In genomic region chr8:82685966-82686365, GRCm38 (mm10) we compare ENCODE assay signal across 25 mouse cellular contexts.
DNase-seq lines count a peak whose midpoint lies in the region; ATAC-seq lines count a peak whose summit lies in the region.
"Had no signal": no experiment of that assay in that cellular context is flagged by ENCODE, and none has a peak within 500 bp of the region (broad histone marks: within the 10 kb centered on the region; RNA-seq: fewer than 3 reads in every experiment).

No protein-coding gene starts in this region.

- intact Hi-C loops in heart, postnatal 25 days (cut with DNase I), result loop anchor here (5.0 kb wide), 1 partner anchor 284 kb away; the partner anchor contains the start of gene Il15

- peak; percentile 48 to 72 for DNase-seq in heart, adult 18-20 months
- DNase-seq in heart, postnatal 25 days (ENCODE audit: low spot score), result no peak
- peak; percentile 17 for DNase-seq in gastrocnemius, postnatal 25 days
- peak; percentile 53 to 59 for DNase-seq in kidney, postnatal 4 days
- DNase-seq: adrenal gland, postnatal 25 days; cerebellum, adult 8-10 months; cerebellum, postnatal 36 days; embryo, embryonic 11 days; lung, adult 18-20 months; lung, postnatal 10 days; retina, postnatal 1 day; right cerebral cortex, postnatal 25 days; thymus, adult 18-20 months; thymus, postnatal 36 days had no signal

- H3K4me2 ChIP-seq in kidney, embryonic 16.5 days (replicated peaks; ENCODE audit: low read depth, low read length), result no peak overlapping the region
- H3K4me2 ChIP-seq in kidney, embryonic 15.5 days, result no peak overlapping the region
- no peak overlapping the region for H3K4me2 ChIP-seq in intestine, embryonic 15.5 days (replicated peaks)
- H3K4me2 ChIP-seq: embryonic facial prominence, embryonic 15.5 days; limb, embryonic 13.5 days; liver, embryonic 12.5 days; neural tube, embryonic 13.5 days had no signal

- no peaks in the 10 kb centered on the region for H3K36me3 ChIP-seq in kidney, embryonic 16.5 days (ENCODE audit: insufficient read depth, low read length)
- no peaks in the 10 kb centered on the region for H3K36me3 ChIP-seq in kidney, embryonic 15.5 days
- H3K36me3 ChIP-seq in intestine, embryonic 15.5 days, result no peaks in the 10 kb centered on the region
- H3K36me3 ChIP-seq: embryonic facial prominence, embryonic 15.5 days; limb, embryonic 13.5 days; liver, embryonic 12.5 days; midbrain, embryonic 10.5 days; neural tube, embryonic 13.5 days had no signal

- H3K27me3 ChIP-seq in kidney, embryonic 16.5 days (ENCODE audit: insufficient read depth, low read length), result no peaks in the 10 kb centered on the region
- H3K27me3 ChIP-seq in kidney, embryonic 15.5 days, result no peaks in the 10 kb centered on the region
- no peaks in the 10 kb centered on the region for H3K27me3 ChIP-seq in intestine, embryonic 15.5 days (replicated peaks)
- H3K27me3 ChIP-seq: embryonic facial prominence, embryonic 15.5 days; liver, embryonic 12.5 days; neural tube, embryonic 13.5 days had no signal

- 73% methylated on average over 3 of the region's 3 CpGs for WGBS in kidney, embryonic 16.5 days
- 58% methylated on average over 3 of the region's 3 CpGs for WGBS in kidney, embryonic 15.5 days
- WGBS in intestine, embryonic 15.5 days, result 55% methylated on average over 3 of the region's 3 CpGs

- no peak overlapping the region for H3K27ac ChIP-seq in kidney, embryonic 16.5 days (ENCODE audit: low read length)
- H3K27ac ChIP-seq in kidney, embryonic 15.5 days, result no peak overlapping the region
- H3K27ac ChIP-seq in intestine, embryonic 15.5 days, result no peak overlapping the region
- H3K27ac ChIP-seq: embryonic facial prominence, embryonic 15.5 days; limb, embryonic 13.5 days; liver, embryonic 12.5 days; midbrain, embryonic 10.5 days; neural tube, embryonic 13.5 days had no signal

- no peaks in the 10 kb centered on the region for H3K4me1 ChIP-seq in kidney, embryonic 16.5 days (ENCODE audit: insufficient read depth, low read length)
- 0 out of 2 replicates have a peak, but pooled peaks cover 3% of the 10 kb centered on the region for H3K4me1 ChIP-seq in kidney, embryonic 15.5 days
- no peaks in the 10 kb centered on the region for H3K4me1 ChIP-seq in intestine, embryonic 15.5 days (replicated peaks)
- H3K4me1 ChIP-seq: embryonic facial prominence, embryonic 15.5 days; liver, embryonic 12.5 days; midbrain, embryonic 10.5 days; neural tube, embryonic 13.5 days had no signal

- no peak overlapping the region for H3K4me3 ChIP-seq in kidney, embryonic 16.5 days (ENCODE audit: low read length)
- no peak overlapping the region for H3K4me3 ChIP-seq in kidney, embryonic 15.5 days (replicated peaks)
- no peak overlapping the region for H3K4me3 ChIP-seq in intestine, embryonic 15.5 days (replicated peaks)
- H3K4me3 ChIP-seq: embryonic facial prominence, embryonic 15.5 days; limb, embryonic 13.5 days; liver, embryonic 12.5 days; midbrain, embryonic 10.5 days; myocyte; neural tube, embryonic 13.5 days had no signal

- peak; percentile 46; the same call in 1 of the 2 replicates for ATAC-seq in kidney, embryonic 16.5 days (ENCODE audit: low FRiP score, low TSS enrichment)
- no peak for ATAC-seq in kidney, embryonic 15.5 days (replicated peaks; ENCODE audit: low FRiP score)
- ATAC-seq in intestine, embryonic 15.5 days, result no peak
- ATAC-seq: forebrain, embryonic 14.5 days; liver, embryonic 12.5 days; midbrain, embryonic 16.5 days had no signal

- no peak overlapping the region for H3K9ac ChIP-seq in kidney, embryonic 16.5 days (replicated peaks; ENCODE audit: low read length)
- H3K9ac ChIP-seq in kidney, embryonic 15.5 days, result no peak overlapping the region
- no peak overlapping the region for H3K9ac ChIP-seq in intestine, embryonic 15.5 days
- H3K9ac ChIP-seq: embryonic facial prominence, embryonic 15.5 days; limb, embryonic 13.5 days; liver, embryonic 12.5 days; neural tube, embryonic 13.5 days had no signal

- H3K9me3 ChIP-seq in kidney, embryonic 16.5 days (ENCODE audit: low read length), result no peaks in the 10 kb centered on the region
- H3K9me3 ChIP-seq in kidney, embryonic 15.5 days (replicated peaks), result no peaks in the 10 kb centered on the region
- H3K9me3 ChIP-seq in intestine, embryonic 15.5 days, result no peaks in the 10 kb centered on the region
- H3K9me3 ChIP-seq: embryonic facial prominence, embryonic 15.5 days; limb, embryonic 13.5 days; liver, embryonic 12.5 days; midbrain, embryonic 10.5 days; neural tube, embryonic 13.5 days had no signal
